Mouse (Mus musculus): ENCODE data around the gene Nhlrc1.
A peak's percentile ranks its signal among the peaks of the same experiment; 100 is the strongest.

Nhlrc1 gene

GRCm38 (mm10) chr13:46999498-46999897 lies 15.2 kb downstream of the Nhlrc1 start:
- DNase-seq, result no peak

GRCm38 (mm10) chr13:46997355-46997754 lies 17.3 kb downstream of the Nhlrc1 start:
- no peak for DNase-seq

GRCm38 (mm10) chr13:46993274-46993551 lies 21.4 kb downstream of the Nhlrc1 start:
- DNase-seq, result no peak

GRCm38 (mm10) chr13:46992516-46993273 lies 22.0 kb downstream of the Nhlrc1 start:
- DNase-seq, result no peak

GRCm38 (mm10) chr13:46990376-46991011 lies 24.2 kb downstream of the Nhlrc1 start:
- no peak for DNase-seq

- DNase-seq, result no peak
Measured at GRCm38 (mm10) chr13:46987941-46988340, 26.7 kb downstream of the Nhlrc1 start.

GRCm38 (mm10) chr13:46986208-46986607 lies 28.4 kb downstream of the Nhlrc1 start:
- DNase-seq, result no peak

GRCm38 (mm10) chr13:46983878-46984277 lies 30.8 kb downstream of the Nhlrc1 start:
- DNase-seq, result no peak

GRCm38 (mm10) chr13:46979836-46980490 lies 34.7 kb downstream of the Nhlrc1 start:
- DNase-seq, result no peak

GRCm38 (mm10) chr13:46976532-46976931 lies 38.1 kb downstream of the Nhlrc1 start:
- DNase-seq, result no peak

GRCm38 (mm10) chr13:46975930-46976329 lies 38.7 kb downstream of the Nhlrc1 start:
- DNase-seq, result no peak

- no peak for DNase-seq
Measured at GRCm38 (mm10) chr13:46975031-46975551, 39.6 kb downstream of the Nhlrc1 start.

GRCm38 (mm10) chr13:46970286-46970945 lies 44.2 kb downstream of the Nhlrc1 start:
- DNase-seq, result peak in 1 of 2 experiments; percentile 44

- no peak for DNase-seq
Measured at GRCm38 (mm10) chr13:46968626-46969025, 46.0 kb downstream of the Nhlrc1 start.

- no peak for DNase-seq
Measured at GRCm38 (mm10) chr13:46967308-46967707, 47.3 kb downstream of the Nhlrc1 start.

Data from kidney, postnatal 25 days (tissue).